Mouse (Mus musculus): ENCODE measurements around the gene Gm5127.

Gene Gm5127

DNA sequence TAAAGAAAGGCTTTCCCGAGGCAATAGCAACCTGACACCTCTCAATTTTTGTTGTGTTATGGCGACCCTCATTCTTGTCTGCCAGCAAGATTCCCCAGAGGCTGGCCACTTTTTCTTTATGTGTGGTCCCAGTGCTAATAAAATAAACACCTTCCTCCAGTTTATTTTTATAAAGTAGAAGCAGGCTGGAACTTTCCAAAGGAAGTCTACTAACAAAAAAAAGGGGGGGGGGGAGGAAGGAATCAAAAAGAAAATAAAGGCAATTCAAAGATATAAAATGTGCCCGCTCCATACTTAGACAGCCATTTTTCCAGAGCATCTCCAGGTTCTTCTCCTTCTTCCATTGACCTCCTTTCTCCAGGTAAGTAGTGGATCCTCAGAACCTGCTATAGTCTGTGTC is at the start of gene Gm5127:
TSS of gene Gm5127 (plus strand) at position 301 of the 400 bp plus-strand sequence.
- DNase-seq (ENCODE audit: low spot score), result no peak

GRCm38 (mm10) chrX:106536359-106536758 is 46.6 kb upstream of the Gm5127 start:
- no peak for DNase-seq (ENCODE audit: low spot score)

DNA sequence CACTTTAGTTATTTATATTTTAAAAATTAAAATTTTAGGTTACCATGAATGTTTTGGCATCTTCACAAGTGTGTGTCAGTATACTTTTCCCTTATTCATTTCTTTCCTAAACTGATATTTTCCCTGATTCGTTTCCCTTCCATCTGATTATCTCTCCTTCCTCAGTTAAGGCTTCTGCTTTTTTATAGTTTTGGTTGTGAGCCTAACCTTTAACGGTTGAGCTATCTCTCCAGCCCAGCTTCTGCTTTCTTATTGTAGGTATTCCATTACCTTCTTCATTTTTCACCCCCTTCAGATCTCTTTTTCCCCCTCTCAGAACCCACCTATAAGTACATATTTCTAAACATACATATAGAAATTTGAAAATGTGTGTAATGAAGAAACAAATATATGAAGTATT is 27.5 kb upstream of the Gm5127 start:
- no peak for DNase-seq (ENCODE audit: low spot score)

- no peak for DNase-seq (ENCODE audit: low spot score)
These were observed 4.0 kb upstream of the Gm5127 start for GRCm38 (mm10) chrX:106578966-106579365.

DNA sequence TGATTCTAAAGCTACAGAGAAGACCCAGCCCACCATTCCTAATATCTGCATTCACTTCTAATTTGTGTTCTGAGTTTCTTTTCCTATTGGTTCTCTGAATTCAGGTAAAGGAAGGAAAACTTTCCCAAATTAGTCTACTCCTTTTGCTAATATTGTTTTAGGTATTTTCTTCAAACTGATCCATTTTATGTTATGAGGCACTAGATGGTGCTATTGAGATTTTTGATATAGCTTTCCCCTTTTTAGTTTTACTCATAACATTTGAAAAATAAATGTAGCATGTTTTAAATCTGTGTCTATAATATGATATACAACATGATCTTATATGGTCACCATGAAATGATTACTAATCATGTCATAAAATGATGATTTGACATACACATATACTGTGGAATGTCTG is 2.6 kb upstream of the Gm5127 start:
- DNase-seq (ENCODE audit: low spot score), result no peak

- no peak for DNase-seq (ENCODE audit: low spot score)
These were observed 789 bp upstream of the Gm5127 start for GRCm38 (mm10) chrX:106582197-106582596.

DNA sequence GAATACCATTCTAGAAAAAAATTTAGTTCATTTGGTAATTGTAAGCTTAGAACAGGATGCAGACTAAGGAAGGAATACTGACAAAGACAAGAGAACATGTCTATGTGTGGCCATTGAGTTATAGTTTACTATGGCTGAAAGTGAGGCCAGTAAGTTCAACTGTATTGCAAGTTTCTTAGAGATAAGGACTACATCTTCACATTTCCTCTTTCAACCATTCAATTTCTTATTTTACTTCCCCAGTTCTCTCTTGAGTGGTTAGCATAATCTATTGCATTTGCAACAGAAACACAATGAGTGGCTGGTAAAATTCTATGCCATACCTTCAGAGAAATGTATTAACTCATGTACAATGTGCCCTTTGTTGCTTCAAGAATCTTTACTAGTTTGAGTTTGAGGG is 10.9 kb downstream of the Gm5127 start:
- DNase-seq (ENCODE audit: low spot score), result no peak

DNA sequence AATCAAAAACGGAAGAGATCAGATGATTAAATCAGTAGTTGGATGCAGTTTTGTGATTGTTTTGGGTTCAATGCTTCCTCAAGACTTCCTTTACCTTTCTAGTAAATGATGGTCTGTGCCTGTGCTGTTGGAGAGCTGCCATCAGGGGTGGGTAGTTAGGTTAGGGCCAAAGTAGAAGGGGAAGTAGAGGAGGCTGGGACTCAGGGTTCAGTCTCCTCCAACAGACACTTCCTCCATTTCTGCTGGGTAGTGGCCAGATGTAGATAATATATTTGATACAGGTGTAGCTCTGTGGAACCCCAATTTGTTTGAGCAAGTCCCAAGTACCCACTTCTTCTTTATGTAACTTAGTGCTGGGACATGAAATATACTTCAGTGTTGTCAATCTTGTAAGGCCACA is 12.9 kb downstream of the Gm5127 start:
- no peak for DNase-seq (ENCODE audit: low spot score)

DNA sequence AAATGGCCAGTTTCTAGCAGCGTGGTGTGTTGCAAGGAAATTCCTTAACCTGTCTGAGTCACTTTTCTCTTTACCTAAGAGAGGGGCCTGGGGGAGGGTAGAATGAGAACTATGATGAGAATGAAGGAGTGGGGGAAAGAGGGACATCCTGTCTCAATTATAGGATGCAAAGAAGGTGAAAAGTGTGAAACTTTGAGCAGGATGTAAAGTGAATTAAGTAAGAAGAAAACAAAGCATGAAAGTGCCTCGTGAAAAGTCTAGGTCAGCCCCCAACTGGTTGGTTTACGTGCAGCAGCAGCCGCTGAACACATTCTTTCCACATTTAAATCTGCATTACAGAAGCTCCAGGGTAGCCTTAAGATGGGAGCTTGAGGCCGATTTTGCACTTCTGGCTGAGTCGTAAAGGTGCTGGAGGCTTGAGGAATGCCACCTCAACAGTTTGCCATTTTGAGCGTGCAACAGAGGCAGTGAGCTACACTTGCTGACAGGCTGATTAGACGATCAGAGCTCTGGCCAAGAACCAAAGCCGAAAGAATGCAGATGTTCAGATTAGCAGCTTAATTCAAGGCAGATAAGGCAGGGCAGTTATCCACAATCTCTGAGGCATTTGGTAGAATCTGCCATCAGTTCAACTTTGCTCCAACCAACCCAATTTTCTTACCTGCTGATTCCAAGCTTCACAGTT is 19.7 kb downstream of the Gm5127 start:
- no peak for DNase-seq (ENCODE audit: low spot score)

DNA sequence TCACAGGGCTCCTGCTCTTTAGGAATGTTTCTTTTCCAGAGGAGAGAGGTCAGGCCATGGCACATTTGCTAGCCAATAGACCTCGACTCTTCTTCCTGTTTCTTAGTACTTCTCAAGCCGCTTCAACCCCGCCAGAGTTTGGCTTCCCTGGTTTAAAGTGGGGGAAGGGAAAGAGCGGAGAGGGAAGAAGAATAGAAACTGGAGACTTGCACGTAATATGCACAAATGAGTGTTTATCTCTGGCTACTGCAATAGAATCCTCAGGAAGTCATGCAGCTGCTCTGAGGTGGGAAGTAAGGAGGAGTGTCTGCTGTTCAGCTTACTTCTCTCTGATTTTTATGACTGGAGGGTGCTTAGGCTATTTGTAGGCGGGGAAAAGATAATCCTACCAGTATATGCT is 20.4 kb downstream of the Gm5127 start, which contains the start of gene Cysltr1:
TSS of gene Cysltr1 (minus strand) at position 294 of the 400 bp plus-strand sequence.
- DNase-seq (ENCODE audit: low spot score), result no peak

DNA sequence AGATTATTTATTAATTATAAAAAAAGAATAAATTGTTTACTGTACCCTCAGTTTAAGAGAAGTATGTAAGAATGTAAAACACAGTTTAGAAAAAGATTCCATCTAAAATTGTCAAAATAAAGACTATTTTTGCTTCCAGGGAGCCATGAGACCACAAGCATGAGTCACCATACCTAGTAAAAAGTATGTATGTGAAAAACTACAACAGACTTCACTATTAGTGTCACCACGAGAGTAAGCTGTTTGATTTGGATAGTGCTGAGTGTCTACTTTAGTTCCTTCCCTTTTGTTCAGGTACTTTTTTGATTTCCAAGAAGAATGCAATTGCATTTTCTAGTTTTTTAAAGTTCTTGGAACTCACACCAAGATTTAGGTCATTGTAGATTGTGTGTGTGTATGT is 39.5 kb downstream of the Gm5127 start:
- DNase-seq (ENCODE audit: low spot score), result no peak

DNA sequence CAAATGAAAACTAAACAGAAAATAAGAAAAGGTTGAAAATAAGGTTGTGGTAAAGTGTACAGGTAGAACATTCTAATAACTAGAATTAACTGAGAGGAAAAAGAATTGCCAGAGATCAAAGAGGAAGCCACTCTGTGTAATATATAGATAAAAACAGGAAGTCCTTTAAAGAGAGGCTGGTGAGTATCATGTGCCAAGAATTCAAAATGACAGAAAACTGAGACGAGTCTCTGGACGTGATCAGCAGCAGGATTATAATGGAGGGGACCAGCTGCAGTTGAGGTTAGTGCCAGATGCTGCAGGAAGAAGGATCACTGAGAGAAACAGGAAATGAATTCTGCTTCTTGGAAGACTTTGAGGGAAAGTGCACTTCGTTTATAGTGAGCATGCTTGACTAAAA is 40.7 kb downstream of the Gm5127 start:
- DNase-seq (ENCODE audit: low spot score), result no peak

DNA sequence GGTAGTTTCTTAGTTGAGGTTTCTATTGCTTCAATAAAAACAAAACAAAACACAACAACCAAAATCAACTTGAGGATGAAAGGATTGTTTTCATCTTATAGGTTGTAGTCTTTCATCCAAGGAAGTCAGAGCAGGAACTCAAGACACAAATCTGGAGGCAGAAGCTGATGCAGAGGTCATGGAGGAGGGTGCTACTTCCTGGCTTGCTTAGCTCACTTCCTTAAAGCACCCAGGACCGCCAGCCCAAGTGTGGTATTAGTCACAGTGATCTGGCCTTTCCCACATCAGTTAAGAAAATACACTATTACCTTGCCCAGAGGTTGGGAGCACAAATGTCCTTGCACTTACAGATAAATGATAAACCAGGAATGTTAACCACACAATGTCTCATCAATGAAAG is 45.5 kb downstream of the Gm5127 start:
- no peak for DNase-seq (ENCODE audit: low spot score)

DNA sequence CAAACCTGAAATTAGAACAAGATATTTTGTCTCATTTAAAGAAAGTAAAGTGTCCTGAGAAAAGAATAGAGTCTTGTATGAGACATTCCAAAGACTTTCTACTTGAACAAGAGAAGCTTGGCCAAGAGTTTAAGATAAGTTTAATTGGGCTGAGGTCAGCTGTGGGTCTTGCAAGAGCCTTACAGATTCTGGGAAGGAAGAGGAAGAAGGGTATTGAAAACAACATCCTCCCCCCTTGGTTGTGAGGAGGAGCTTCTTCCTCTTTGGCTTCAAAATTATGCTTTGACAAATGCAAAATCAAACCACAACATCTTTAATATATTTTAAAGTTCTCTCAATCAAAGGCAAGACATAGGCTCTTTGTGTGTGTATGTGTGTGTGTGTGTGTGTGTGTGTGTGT is 50.6 kb downstream of the Gm5127 start:
- no peak for DNase-seq (ENCODE audit: low spot score)

GRCm38 (mm10) chrX:106634799-106635541 is 52.0 kb downstream of the Gm5127 start:
- no peak for DNase-seq (ENCODE audit: low spot score)

- DNase-seq (ENCODE audit: low spot score), result no peak
These were observed 79.1 kb downstream of the Gm5127 start for GRCm38 (mm10) chrX:106662101-106662500.

- DNase-seq (ENCODE audit: low spot score), result no peak
These were observed 121.6 kb downstream of the Gm5127 start for GRCm38 (mm10) chrX:106704590-106704989.

GRCm38 (mm10) chrX:106717160-106717559 is 134.2 kb downstream of the Gm5127 start:
- DNase-seq (ENCODE audit: low spot score), result no peak

DNA sequence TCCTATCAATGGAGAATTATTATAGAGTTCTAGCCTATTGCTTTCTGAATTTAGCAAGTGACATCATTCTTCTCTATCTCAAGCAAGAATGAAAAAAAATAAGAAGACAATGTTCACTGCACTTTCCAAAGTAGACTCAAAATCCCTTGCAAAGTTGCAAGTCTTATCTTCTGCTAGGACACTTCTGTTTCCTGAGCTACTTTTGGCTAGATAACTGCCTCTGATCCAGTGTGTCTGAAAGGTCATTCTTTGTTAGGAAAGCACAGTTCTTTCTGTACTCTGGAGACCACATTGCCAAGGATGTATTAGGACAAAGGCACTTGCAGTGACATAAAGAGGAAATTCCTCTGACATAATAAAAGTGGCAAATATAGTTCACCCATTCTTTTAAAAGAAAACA is 159.3 kb downstream of the Gm5127 start:
- DNase-seq (ENCODE audit: low spot score), result no peak

GRCm38 (mm10) chrX:106755272-106755671 is 172.3 kb downstream of the Gm5127 start:
- DNase-seq (ENCODE audit: low spot score), result no peak

Data from urinary bladder, postnatal 10 days (tissue).